Mouse (Mus musculus) heart, postnatal 0 days (tissue): Measurements from ENCODE around the gene Bloc1s3.

Source experiments
- CTCF ChIP-seq: IDR thresholded peaks from 2 replicates; pipeline ENCODE4 v1.5.1; 2016; ENCODE audit warnings: antibody characterized with exemption, control low read depth, low read depth
- EP300 ChIP-seq: IDR thresholded peaks from 2 replicates; pipeline ENCODE4 v1.6.1; 2016; ENCODE audit warnings: antibody characterized with exemption, low read depth

DNA sequence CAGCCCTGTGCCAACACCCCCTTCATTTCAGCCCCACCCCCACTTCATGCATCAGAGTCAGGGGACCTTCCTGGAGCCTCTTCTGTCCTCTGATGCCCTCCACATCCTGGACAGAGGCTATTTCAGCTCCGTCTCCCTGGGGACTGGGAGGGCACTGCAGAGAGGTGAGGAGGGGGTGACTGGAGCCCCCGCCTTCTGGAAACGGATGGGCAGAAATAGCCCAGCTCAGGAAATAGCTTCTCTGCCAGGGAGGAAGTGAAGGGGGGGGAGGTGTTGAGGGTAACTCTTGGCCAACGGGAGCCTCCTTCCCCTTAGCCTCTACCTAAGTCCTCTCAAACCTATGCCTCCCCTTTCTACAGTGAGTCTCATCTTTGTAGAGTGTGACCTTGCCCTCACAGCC, 35.8 kb downstream of the Bloc1s3 start:
- TF ChIP-seq EP300 (no peak), CTCF (no peak)
